Mouse (Mus musculus): Measurements from ENCODE around the gene Yes1.
"Not testable (repeated sequence)": the region's sequence is repeated elsewhere in the genome, so short reads cannot be mapped to it uniquely, and the experiment has no call there.

The Yes1 gene

DNA sequence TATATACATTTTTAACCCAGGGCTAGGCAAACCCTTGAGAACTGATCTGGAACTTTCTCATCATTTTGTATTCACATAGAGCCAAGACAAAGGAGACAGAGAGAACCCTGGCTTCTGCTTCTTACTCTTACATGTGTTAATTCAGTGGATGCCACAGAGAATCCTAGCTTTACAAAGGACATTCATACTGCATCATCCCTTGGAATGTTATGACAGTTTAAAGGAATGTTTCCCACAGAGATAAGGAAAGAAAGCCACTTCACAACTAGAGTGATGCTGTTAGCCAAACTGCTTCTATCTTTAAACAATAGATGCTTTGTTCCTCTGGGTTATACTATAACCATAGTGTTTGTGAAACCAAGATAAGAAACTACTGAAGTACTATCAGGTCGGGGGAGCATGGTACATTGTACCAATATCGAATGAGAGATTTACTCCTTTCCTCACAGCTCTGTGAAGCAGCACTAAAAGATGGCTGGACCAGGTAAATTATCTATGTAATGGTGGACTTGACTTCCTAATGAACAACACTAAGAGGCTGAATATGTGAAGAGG is 95.3 kb downstream of the Yes1 start:
- DNase-seq (ENCODE audit: low read depth, low spot score), result no peak

DNA sequence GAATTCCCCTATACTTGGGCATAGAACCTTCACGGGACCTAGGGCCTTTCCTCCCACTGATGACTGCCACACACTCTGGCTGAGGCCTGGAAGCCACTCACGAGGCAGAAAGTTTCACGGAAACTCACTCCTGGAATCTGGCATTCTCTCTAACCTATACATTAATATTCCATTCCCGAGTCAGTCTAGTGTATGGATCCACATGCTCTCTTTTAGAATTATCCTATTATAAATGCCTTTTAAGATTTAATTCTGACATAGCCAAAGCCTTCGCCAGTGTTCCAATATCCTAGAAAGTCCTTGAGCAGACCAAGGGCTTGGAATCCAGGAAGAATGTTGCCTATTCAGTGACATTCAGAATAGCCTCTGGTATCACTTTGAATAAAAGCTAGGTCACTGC is 100.5 kb downstream of the Yes1 start:
- no peak for DNase-seq (ENCODE audit: low read depth, low spot score)

DNA sequence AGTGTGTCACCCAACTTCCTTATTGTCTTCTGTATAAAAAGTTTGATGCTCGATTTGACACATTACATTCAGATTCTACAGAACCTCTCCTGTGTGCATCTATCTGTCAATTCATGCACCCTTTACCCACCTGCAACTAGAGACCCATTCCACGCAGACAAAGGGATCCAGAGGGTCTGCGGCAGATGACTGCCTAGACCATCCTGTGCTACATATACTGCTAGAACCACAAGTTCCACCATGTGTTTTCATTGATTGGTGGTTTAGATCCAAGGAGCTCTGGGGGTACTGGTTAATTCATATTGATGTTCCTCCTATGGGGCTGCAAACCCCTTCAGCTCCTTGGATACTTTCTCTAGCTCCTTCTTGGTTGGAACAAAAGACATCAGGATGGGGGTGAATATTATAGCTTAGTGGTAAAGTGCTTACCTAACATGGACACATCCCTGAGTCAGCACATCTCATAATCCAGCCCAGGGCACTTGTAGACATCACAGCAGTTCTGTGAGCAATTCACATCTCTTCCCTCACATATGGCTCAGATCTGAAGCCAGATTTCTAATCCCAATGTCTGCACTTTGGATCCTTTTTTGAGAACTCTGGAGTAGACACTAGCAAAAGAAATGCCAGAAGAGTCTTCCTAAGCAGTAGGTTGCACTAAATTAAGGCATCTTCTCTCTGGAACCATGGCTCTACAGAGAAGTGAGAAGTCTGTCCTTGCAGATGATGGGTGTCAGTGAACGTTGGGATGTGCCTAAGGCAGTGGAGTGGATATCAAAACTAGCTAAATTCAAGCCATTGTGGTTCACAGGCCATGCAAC is 101.5 kb downstream of the Yes1 start:
- DNase-seq (ENCODE audit: low read depth, low spot score), result no peak

DNA sequence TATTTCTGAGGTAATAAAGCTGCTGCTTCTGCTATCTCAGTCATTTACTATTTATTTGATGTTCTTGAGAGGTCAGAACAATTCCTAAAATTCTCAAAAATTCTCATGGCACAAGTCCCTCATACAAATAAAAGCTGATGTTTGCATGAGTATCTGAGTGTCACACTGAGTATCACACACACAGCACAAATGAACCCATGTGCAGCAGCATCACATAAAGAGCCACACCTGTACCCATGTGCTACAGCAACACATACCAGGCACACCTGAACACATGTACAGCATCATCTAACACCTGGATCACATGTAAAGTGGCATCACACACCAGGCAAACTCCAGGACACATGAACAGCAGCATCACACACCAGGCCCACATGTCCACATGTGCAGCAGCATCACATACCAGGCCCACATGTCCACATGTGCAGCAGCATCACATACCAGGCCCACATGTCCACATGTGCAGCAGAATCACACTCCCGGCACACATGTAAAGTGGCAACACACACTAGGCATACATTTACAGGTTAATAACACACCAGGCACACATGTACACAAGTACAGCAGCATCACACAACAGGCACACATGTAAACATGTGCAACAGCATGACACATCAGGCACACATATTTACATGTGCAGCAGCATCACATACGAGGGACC is 102.2 kb downstream of the Yes1 start:
- no peak for DNase-seq (ENCODE audit: low read depth, low spot score)

DNA sequence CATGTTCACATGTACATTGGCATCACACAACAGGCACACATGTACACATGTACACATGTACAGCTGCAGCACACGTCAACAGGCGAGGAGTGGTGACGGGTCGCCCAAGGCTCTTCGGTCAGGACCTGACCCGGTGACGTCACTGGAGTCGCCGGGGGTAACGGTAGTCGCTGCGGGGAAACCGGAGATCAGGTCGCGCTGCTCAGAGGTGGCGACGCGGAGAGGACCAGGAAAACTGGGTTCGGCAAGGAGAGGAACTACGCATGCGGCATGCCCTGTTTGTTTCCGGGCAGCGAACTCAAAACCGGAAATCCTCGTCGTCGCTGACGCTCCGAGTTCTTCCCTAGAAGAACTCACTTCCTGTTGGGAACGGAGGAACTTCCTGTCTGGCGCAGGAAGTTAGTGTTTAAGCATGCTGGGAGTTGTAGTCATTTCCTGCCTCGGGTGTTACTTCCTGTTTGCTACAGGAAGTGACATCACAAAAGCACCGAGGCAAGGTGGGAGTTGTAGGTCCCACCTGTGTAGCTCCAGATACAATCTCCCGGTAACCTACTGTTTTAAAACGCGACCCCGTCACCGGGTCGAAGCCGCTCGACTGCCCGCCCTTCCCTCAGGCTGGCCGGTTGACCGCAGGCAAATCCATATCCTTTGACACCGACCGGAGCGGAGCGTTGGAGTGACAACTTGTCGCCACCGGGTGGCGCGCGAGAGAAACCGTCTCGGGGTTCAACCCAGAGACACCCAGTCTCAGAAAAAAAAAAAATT is 102.9 kb downstream of the Yes1 start:
- DNase-seq (ENCODE audit: low read depth, low spot score), result peak; percentile 92

DNA sequence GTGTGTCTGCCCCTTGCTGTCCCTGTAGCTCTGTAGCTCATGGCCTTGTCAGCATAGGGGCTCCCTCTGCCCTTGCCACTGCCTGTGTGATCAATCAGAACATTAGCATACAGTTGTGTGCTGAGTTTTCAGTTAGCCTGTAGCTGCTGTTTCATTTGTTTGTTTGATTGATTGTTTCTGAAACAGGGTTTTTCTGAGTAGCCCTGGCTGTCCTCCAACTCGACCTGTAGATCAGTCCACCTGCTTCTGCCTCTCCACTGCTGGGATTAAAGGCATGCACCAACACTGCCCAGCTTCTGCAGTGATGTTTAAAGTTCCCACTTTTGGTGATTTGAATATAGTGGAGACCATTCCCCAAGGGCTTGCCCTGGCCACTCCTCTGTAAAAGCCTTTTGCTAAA is 106.8 kb downstream of the Yes1 start:
- DNase-seq (ENCODE audit: low read depth, low spot score), result no peak

DNA sequence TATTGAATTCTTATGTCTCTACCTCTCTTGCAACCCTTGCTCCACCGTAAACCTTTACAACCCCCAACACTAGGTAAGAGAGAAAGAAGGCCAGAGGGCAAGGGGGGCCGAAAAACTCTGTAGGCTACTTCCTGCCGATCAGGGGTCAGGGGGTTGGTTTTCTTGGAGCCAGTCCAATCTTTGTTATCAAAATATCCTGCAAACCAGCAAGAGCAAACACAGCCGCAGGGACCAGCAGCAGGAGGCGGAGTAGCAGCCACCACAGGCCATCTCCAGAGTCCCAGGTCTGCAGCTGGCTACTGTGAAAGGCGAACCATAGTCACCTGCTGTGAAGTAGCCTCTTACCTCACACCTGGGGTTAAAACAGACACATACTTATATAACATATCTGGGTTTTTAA is 107.9 kb downstream of the Yes1 start:
- no peak for DNase-seq (ENCODE audit: low read depth, low spot score)

DNA sequence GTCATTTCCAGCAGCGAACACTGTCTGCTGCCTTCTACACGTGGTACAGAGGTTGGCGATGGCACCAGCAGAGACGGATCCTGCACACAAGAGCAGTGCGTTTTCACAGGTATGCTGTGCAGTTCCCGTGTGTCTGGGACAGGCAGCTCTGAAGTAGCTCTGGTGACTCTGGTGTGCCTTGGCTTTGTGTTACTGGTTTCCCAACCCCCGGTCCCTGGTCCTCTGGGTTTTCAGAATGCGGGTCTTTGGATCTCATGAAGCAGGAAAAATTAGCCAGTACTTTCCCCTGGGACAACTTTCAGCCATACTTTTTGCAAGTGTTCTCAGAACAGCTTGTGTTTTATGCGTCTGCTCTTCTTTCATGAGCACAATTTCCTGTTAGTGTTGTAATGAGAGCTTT is 109.4 kb downstream of the Yes1 start:
- no peak for DNase-seq (ENCODE audit: low read depth, low spot score)

DNA sequence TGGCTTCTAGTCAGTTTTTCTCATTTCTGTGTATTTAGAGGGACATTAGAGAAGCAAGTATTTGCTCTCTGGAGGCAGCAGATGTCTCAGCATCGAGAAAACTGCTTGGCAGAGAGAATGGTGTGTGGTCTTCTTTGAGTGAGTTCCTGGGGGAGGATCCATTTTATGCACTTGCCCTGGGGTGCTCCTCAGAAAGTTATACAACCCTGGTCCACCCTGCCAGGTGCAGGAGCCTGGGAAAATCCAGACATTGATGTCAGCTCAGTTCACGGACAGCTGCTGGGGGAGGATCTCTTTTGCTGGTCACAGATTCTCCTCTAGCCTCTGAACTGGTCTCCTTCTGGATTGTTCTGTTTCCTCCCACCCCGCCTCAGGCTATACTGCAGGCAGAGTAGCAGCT is 110.3 kb downstream of the Yes1 start:
- no peak for DNase-seq (ENCODE audit: low read depth, low spot score)

DNA sequence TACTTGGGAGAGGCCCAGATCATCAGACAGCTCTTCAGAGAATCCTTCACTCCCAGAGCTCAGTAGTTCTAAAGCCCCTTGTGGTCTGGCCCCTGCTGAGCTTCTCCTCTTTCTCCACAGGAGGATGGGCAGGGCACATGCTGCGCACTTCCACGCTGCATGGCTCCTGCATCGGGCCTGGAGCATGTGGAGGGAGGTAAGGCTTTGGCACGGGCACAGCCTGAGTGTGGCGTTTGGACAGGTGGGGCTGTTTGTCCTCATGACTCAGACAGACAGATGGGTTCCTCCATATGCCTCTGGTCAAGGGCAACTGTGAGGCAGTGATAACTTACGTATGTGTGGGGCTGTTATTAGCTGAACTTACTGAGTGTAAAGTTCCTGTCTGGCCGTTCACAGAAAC is 111.3 kb downstream of the Yes1 start:
- no peak for DNase-seq (ENCODE audit: low read depth, low spot score)

DNA sequence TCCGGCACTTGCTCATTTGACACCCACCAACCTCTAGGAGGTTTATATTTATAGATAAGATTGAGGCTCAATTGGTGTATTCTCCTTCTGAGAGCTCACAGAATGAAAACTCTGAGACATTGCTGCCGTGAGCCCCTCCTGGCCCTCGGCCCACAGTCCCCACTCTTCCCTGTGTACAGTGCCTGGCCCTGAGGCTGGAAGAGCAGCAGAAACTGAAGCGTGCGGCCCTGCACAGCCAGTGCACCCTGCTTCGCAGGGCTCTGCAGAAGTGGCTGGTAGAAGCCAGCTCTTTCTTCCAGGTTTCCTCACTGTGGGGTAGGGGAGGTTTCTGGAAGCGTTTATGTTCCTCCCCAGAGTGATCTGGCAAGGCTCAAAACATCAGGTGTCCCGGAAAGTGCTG is 111.7 kb downstream of the Yes1 start:
- not testable (repeated sequence) for DNase-seq (ENCODE audit: low read depth, low spot score)

DNA sequence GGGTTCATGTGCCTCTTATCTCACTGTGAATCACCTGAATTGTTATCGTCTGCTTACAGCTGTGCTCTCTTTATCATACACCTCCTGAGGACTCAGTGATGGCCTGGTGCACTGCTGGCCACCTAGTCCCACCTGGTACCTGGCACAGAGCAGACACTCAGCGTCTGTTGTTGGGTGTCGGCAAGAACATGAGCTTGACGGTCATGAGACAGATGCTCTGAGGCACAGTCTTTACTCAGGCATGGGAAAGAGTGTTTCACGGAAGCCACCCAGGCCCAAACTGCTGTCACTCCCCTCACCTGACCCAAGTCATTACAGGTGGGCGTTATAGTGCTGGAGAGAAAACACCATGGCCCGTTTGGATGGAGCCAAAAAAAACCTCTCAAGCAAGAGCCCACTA is 113.0 kb downstream of the Yes1 start:
- no peak for DNase-seq (ENCODE audit: low read depth, low spot score)

DNA sequence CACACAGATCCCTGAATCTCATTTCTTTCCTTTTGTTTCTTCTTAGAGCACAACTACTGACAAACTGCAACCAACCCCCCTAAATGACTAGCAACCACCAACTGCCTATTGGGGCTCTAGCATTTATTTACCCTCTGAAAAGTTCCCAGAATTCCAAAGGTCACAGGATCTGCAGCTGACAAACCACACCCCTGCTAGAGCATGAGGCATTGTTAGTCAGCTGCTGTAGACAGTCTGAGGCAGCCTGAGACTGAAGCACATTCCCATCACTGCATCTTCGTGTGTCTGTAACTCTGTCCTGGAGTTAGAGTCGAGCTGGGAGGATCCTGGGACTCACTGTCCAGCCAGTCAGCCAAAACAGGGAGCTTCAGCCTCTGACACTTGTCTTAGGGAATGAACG is 114.4 kb downstream of the Yes1 start:
- not testable (repeated sequence) for DNase-seq (ENCODE audit: low read depth, low spot score)

DNA sequence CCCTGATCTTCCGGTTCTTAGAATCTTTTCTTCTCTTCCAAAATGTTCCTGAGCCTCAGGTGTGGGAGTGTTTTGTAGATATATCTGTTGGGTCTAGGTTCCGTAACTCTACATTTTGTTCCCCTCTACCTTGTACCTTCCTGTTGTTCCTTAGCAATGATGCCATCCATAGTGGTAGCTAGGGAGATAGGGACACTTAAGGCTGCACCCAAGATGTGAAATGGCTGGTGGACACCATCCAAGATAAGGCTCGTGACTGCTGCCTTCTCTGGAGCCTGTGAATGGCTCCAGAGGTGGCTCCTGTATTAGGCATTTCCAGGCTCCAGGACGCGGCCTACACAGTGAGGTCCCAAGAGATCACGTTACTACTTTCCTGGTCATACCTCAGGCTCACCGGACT is 117.3 kb downstream of the Yes1 start:
- DNase-seq (ENCODE audit: low read depth, low spot score), result no peak

DNA sequence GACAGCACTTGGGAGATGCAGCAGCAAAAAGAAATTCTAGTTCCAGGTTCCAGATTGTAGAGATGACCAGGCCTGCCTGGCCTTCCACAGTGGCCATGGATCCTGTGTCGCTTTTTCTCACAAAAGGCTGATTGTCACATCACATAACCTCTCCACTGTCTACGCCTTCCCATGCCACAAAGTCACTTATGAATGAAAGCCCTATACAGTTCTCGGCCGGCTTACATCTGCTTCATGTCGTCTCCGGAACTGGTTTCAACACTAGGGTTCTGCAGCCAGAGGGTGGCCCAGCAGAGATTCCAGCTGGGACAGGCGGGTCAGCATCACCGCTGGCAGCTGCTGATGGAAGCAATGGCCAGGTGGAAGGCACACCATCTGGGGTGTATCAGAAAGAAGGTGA is 117.9 kb downstream of the Yes1 start:
- no peak for DNase-seq (ENCODE audit: low read depth, low spot score)

DNA sequence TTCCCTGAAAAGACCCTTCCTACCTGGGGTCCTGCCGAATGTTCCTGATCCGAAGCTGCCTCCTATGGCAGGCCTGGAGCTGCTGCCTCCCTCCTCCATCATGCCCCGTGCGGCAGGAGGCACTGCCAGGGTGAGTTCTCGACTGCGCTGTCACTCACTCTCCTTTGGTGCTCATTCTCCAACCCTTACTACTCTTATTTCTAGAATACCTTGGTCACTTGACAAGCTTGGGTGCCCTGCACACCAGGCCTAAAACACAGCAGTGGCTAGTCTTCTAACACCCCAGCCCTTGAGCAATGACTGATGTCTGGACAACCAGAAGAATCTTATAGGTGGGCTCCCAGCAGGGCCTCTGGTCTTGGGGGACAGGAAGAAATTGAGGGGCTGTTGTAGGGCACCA is 122.9 kb downstream of the Yes1 start:
- DNase-seq (ENCODE audit: low read depth, low spot score), result not testable (repeated sequence)

DNA sequence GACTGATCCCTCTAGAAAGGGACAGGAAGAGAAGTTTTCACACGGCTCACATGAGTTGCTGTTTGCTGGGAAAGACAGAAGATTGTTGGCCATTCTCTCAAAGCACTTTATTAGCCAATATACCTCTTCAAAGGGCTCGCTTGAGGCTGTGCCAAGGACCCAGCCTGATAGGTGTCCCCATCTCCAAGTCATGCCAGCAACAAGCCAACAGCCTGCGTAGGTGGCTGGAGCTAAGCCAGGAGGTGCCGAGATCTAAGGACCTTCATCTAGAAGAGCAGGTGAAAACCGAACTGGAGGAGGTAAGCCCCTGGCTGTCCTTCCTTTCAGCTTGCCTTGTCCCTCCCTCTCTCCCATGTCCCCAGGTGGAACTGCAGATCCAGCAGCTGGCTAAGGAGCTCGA is 124.8 kb downstream of the Yes1 start:
- DNase-seq (ENCODE audit: low read depth, low spot score), result no peak

Measured in embryo, embryonic 11.5 days (tissue).